Mouse (Mus musculus): ENCODE measurements at regions not wholly inside any gene's neighbourhood (a gene's known extent, or its start where the extent isn't known, plus 50 kb on each side); places are given as distances from the start of the nearest gene placed in this dataset.

DNA sequence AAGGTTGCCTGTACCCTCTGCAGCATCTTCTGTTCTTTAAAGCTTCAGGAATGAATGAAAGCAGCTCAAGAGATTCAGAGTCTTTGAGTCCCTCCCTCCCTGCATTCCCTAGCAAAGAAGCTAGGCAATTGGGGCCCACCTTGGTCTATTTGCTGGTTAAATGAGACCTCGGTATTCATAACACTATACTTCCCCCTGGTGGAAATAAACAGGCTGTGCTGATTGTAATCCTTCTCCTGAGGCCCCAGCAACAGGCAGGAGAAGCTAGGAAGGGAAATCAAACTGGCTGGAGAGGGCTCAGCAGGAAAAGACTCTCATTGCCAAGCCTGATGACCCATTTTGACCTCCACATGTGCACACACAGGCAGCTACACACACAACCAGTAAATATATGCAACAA lies 137.1 kb downstream of the Sh3bp4 start:
- ATAC-seq (ENCODE audit: low read depth) = no peak
- no peak overlapping the region for H3K4me3 ChIP-seq (replicated peaks)
- no peaks in the 10 kb centered on the region for H3K4me1 ChIP-seq (replicated peaks)
- no peak for DNase-seq
- H3K4me2 ChIP-seq = no peak overlapping the region
- no peak overlapping the region for H3K9ac ChIP-seq
- H3K36me3 ChIP-seq = no peaks in the 10 kb centered on the region
- no peak overlapping the region for H3K27ac ChIP-seq
- 10% methylated on average over 1 of the region's 1 CpGs for WGBS (ENCODE audit: insufficient replicate concordance)
- no peaks in the 10 kb centered on the region for H3K9me3 ChIP-seq (replicated peaks)
- H3K27me3 ChIP-seq = no peaks in the 10 kb centered on the region

DNA sequence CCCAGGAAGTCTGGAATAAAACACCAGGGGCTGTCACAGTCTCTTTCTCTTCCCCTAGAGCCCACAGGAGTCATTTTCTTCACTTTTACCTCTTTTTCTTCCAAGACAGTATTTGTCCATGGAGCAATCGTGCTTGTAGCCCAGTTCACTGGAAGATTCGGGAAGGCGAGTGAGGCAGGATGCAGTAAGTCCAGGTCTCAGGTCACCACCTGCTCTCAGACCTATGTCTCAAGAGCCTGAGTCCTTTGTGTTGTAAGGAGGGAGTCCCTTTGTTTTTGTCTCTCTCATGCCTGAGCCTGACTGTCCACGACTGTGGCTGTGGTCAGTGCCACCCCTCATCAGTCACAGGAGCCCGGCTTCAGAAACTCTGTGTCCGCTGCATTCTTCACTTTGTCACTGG lies 140.9 kb downstream of the Sh3bp4 start:
- Histone ChIP-seq H3K4me3 (replicated peaks) (no peak overlapping the region), H3K27me3 (no peaks in the 10 kb centered on the region), H3K9ac (no peak overlapping the region), H3K36me3 (no peaks in the 10 kb centered on the region), H3K27ac (no peak overlapping the region), H3K4me2 (no peak overlapping the region), H3K9me3 (replicated peaks) (0 out of 2 replicates have a peak, but pooled peaks cover 2% of the 10 kb centered on the region), H3K4me1 (replicated peaks) (no peaks in the 10 kb centered on the region)
- 71% methylated on average over 6 of the region's 6 CpGs for WGBS (ENCODE audit: insufficient replicate concordance)
- no peak for ATAC-seq (ENCODE audit: low read depth)
- no peak for DNase-seq

DNA sequence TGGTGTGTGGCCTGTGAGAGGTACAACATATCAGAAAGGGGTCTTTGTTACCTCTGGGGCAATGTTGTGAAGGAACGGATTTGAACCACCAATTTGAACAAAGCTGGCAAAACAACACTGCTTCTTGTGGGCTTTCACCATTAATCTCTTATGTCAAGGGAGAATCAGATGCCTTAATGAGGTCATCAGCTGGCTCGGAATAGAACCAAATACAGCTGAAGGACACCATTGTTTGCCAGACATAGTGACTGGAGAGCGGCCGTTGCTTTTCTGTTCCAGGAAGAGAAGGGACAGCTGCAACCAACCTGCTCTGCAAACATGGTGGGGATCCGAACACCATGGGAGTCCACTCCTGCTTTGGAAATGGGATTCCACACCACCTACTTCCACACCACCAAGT lies 158.2 kb downstream of the Sh3bp4 start:
- ATAC-seq (ENCODE audit: low read depth) = no peak
- Histone ChIP-seq H3K4me3 (replicated peaks) (no peak overlapping the region), H3K27me3 (no peaks in the 10 kb centered on the region), H3K9me3 (replicated peaks) (no peaks in the 10 kb centered on the region), H3K4me2 (no peak overlapping the region), H3K36me3 (no peaks in the 10 kb centered on the region), H3K27ac (no peak overlapping the region), H3K4me1 (replicated peaks) (no peaks in the 10 kb centered on the region), H3K9ac (no peak overlapping the region)
- DNase-seq = no peak
- 53% methylated on average over 5 of the region's 5 CpGs for WGBS (ENCODE audit: insufficient replicate concordance)

DNA sequence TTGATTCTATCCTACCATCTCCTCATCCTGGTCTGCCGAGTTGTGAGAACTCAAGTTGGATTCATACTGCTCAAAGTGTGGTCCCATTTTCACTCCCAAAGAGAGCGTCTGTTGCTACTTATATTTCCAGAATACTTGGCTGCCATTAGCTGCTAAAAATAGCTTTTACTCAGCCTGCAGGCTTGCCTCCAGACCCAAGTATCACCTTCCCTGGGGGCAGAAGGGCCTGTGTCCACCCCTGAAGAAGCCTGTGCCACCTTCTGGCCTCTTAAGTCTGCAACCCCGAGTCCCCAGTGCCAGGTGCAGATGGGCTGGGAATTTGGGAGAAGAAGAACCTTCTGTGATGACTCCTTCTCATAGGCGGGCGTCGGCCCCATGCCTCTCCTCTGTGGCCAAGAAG lies 161.5 kb downstream of the Sh3bp4 start:
- ATAC-seq (ENCODE audit: low read depth) (no peak), DNase-seq (no peak)
- Histone ChIP-seq H3K27me3 (no peaks in the 10 kb centered on the region), H3K9ac (no peak overlapping the region), H3K9me3 (replicated peaks) (no peaks in the 10 kb centered on the region), H3K27ac (no peak overlapping the region), H3K4me1 (replicated peaks) (no peaks in the 10 kb centered on the region), H3K4me2 (no peak overlapping the region), H3K4me3 (replicated peaks) (no peak overlapping the region), H3K36me3 (no peaks in the 10 kb centered on the region)
- WGBS (ENCODE audit: insufficient replicate concordance) = 65% methylated on average over 6 of the region's 6 CpGs

DNA sequence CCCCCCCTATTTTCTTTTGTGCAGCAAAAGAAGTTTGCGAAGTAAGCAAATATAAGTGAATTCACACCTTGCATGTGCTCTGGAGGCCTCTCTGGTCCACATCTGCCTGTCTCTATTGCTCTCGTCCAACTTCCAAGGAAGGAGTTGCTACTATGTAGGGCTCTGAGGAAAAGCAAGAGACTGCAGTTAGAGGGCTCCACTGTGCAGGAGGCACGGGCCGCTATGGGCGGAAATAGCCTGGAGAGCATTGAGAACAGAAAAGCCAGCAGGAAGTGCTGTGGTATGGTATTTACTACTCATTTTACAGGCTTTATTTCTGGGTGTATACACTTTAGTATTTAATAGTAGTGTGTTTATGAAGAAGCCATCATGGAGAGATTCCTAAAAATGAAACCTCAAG lies 162.2 kb downstream of the Sh3bp4 start:
- no peaks in the 10 kb centered on the region for H3K4me1 ChIP-seq (replicated peaks)
- DNase-seq (no peak), ATAC-seq (ENCODE audit: low read depth) (no peak)
- no peaks in the 10 kb centered on the region for H3K36me3 ChIP-seq
- no peak overlapping the region for H3K9ac ChIP-seq
- H3K9me3 ChIP-seq (replicated peaks) = no peaks in the 10 kb centered on the region
- H3K4me3 ChIP-seq (replicated peaks) = no peak overlapping the region
- H3K27ac ChIP-seq = no peak overlapping the region
- 49% methylated on average over 5 of the region's 5 CpGs for WGBS (ENCODE audit: insufficient replicate concordance)
- no peaks in the 10 kb centered on the region for H3K27me3 ChIP-seq
- no peak overlapping the region for H3K4me2 ChIP-seq

DNA sequence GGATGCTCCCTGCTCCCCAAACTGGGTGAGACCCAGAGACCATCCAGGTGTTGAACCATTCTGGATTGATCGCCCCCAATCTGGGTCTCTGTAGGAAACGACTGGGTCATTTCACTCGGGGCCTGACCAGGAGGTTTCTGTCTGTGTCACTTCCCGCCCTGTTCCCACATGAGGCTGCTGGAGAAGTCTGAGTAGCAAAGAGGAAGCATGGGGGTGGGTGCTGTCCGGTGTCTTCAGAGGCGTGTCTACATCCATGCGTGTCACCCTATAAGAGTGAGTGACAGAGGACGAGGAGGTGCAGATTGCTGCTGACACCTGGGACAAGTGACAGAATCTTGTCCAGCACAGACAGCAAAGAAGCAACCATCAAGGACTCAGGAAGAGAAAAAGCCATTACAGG lies 164.7 kb downstream of the Sh3bp4 start:
- H3K27ac ChIP-seq = no peak overlapping the region
- DNase-seq (no peak), ATAC-seq (ENCODE audit: low read depth) (no peak)
- no peaks in the 10 kb centered on the region for H3K36me3 ChIP-seq
- no peaks in the 10 kb centered on the region for H3K9me3 ChIP-seq (replicated peaks)
- H3K4me1 ChIP-seq (replicated peaks) = no peaks in the 10 kb centered on the region
- 26% methylated on average over 8 of the region's 8 CpGs for WGBS (ENCODE audit: insufficient replicate concordance)
- H3K9ac ChIP-seq = no peak overlapping the region
- no peak overlapping the region for H3K4me2 ChIP-seq
- no peak overlapping the region for H3K4me3 ChIP-seq (replicated peaks)
- no peaks in the 10 kb centered on the region for H3K27me3 ChIP-seq

DNA sequence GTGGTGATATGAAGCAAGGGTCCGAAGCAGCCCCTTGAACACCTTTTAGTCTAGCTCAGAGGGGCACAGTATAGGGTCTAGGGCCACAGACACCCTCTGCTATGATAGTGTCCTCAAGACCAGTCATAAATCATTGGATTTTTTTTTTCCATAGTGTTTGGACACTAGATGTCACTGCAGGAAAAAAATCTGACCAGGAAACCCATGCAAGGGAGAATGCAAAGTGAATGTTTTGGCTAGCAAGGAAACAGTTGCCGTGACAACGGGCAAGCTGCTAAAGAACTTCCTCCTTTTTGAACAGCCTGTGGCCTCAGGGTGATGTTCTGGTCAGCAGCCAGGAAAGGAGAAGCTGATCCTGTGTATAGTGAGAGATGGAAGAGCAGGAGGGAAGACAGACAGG lies 165.1 kb downstream of the Sh3bp4 start:
- Histone ChIP-seq H3K27me3 (no peaks in the 10 kb centered on the region), H3K4me3 (replicated peaks) (no peak overlapping the region), H3K36me3 (no peaks in the 10 kb centered on the region), H3K27ac (no peak overlapping the region), H3K4me1 (replicated peaks) (no peaks in the 10 kb centered on the region), H3K9ac (no peak overlapping the region), H3K4me2 (no peak overlapping the region), H3K9me3 (replicated peaks) (no peaks in the 10 kb centered on the region)
- DNase-seq (peak; percentile 3), ATAC-seq (ENCODE audit: low read depth) (no peak)
- 19% methylated on average over 3 of the region's 3 CpGs for WGBS (ENCODE audit: insufficient replicate concordance)

DNA sequence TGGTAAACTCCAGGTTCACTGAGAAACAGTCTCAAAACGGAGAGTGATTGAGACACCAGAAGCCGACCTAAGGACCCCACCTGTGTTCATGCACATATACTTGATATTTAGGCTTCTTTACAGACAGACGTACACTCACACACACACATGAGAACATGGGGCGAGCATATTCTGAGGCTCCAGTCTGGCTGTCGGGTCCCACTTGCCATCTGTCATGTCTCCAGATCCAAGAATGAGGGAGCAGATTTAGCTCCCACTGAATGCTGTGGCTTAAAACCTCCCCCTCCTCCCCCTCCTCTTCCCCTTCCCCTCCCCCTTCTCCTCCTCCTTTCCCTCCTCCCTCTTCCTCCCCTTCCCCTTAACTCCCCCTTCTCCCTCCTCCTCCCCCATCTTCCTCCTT lies 167.5 kb downstream of the Sh3bp4 start:
- no peak overlapping the region for H3K4me2 ChIP-seq
- H3K27ac ChIP-seq = no peak overlapping the region
- no peaks in the 10 kb centered on the region for H3K9me3 ChIP-seq (replicated peaks)
- H3K4me3 ChIP-seq (replicated peaks) = no peak overlapping the region
- DNase-seq = no peak
- no peaks in the 10 kb centered on the region for H3K36me3 ChIP-seq
- ATAC-seq (ENCODE audit: low read depth) = no peak
- H3K27me3 ChIP-seq = no peaks in the 10 kb centered on the region
- H3K4me1 ChIP-seq (replicated peaks) = no peaks in the 10 kb centered on the region
- 56% methylated on average over 5 of the region's 5 CpGs for WGBS (ENCODE audit: insufficient replicate concordance)
- no peak overlapping the region for H3K9ac ChIP-seq

DNA sequence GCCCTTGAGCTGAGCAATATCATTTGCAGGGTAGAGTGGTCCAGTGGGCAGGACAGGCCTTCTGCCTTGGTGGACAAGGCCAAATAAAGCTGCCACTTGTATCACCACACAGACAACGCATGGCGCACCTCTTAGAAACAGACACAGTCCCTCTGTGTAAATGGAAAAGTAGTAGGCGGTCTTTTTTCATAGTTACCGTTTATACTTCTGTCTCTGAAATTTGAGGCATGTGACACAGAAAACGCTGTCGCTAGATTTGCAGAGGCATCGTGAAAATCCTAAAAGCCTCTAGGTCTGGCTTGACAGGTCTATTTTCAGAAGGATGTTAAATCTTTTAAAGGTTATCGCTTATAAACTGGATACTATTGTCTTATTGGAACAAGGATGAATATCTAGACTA lies 174.4 kb downstream of the Sh3bp4 start:
- H3K4me1 ChIP-seq (replicated peaks) = no peaks in the 10 kb centered on the region
- 0 out of 2 replicates have a peak, but pooled peaks cover 4% of the 10 kb centered on the region for H3K9me3 ChIP-seq (replicated peaks)
- 79% methylated on average over 8 of the region's 8 CpGs for WGBS (ENCODE audit: insufficient replicate concordance)
- DNase-seq (no peak), ATAC-seq (ENCODE audit: low read depth) (no peak)
- no peak overlapping the region for H3K4me2 ChIP-seq
- no peak overlapping the region for H3K9ac ChIP-seq
- no peak overlapping the region for H3K4me3 ChIP-seq (replicated peaks)
- no peaks in the 10 kb centered on the region for H3K27me3 ChIP-seq
- no peaks in the 10 kb centered on the region for H3K36me3 ChIP-seq
- H3K27ac ChIP-seq = no peak overlapping the region

DNA sequence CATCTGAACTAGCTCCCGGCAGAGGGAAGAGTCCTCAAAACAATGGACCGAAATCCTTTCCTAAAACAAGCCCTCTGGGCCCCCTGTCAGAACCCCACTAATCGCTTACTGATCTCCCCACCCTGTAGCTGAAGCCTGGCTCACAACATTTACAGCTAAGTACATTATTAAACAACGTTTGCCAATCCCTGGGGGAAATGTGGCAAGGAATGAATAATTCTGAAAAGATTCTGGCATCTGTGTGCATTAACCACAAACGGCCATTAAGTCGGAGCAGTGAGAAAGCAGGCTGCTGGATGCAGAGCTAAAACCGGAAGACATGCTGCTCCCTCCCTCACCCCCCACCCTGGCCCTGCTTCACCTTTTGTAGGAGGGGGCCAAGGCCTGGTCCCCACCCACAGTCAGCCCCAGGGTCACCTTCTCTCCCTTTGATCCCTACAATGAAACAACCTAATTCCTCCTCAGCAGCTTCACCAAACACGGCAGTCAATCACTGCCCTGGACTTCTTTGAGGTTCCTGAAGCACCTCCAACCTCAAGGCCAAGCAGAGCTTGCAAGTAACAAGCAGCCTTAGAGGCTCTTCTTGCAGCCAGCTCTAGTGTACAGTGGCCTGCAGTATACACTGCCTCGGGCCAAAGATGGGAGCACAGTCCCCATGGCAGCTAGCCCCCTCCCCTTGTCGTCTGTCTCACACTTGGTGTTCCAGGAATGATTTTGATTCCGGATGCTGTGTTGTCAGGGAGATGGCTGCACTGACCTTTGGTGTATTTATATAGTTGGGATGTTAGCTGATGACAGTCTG lies 175.2 kb downstream of the Sh3bp4 start:
- Histone ChIP-seq H3K9ac (no peak overlapping the region), H3K36me3 (no peaks in the 10 kb centered on the region), H3K4me1 (replicated peaks) (no peaks in the 10 kb centered on the region), H3K9me3 (replicated peaks) (0 out of 2 replicates have a peak, but pooled peaks cover 4% of the 10 kb centered on the region), H3K27ac (no peak overlapping the region), H3K4me2 (no peak overlapping the region), H3K27me3 (no peaks in the 10 kb centered on the region), H3K4me3 (replicated peaks) (no peak overlapping the region)
- no peak for ATAC-seq (ENCODE audit: low read depth)
- no peak for DNase-seq
- WGBS (ENCODE audit: insufficient replicate concordance) = 48% methylated on average over 11 of the region's 11 CpGs

DNA sequence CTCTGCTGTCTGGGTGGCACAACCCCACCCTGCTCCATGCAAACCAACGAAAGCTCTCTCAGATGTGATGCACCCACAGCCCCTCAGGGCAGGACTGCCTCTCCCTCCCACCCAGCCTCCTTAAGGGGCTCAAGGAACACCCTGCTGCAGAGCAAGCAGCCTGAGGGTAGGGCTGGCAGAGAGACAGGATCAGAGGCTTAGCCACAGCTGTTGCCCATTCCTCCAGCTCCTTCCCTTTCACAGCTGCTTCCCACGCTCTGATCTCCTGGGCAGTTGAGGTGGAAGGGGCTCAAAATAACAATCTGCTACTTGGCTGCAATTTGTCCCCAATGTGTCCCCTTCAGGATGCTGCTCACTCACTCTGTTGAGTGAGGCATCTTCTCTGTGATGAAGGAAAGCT lies 181.5 kb downstream of the Sh3bp4 start:
- no peaks in the 10 kb centered on the region for H3K36me3 ChIP-seq
- H3K9ac ChIP-seq = no peak overlapping the region
- H3K4me3 ChIP-seq (replicated peaks) = no peak overlapping the region
- no peaks in the 10 kb centered on the region for H3K4me1 ChIP-seq (replicated peaks)
- no peak for DNase-seq
- H3K4me2 ChIP-seq = no peak overlapping the region
- H3K9me3 ChIP-seq (replicated peaks) = 0 out of 2 replicates have a peak, but pooled peaks cover 4% of the 10 kb centered on the region
- no peaks in the 10 kb centered on the region for H3K27me3 ChIP-seq
- 32% methylated on average over 2 of the region's 2 CpGs for WGBS (ENCODE audit: insufficient replicate concordance)
- H3K27ac ChIP-seq = no peak overlapping the region
- no peak for ATAC-seq (ENCODE audit: low read depth)

DNA sequence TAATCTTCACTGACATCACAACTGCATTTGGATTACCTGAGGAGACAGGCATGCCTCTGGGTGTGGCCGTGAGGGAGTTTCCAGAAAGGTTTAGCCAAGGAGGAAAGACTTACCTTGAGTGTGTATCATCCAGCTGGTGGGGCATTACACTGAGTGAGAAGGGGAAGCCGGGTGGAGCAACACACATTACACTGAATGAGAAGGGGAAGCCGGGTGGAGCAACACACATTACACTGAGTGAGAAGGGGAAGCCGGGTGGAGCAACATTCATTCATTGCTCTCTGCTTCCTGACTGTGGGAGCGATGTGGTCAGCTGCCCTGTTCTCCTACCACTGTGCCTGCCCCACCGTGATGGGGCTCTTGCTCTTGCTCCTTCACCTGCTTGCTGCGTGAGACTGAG lies 182.3 kb downstream of the Sh3bp4 start:
- Histone ChIP-seq H3K36me3 (no peaks in the 10 kb centered on the region), H3K27ac (no peak overlapping the region), H3K9ac (no peak overlapping the region), H3K4me3 (replicated peaks) (no peak overlapping the region), H3K27me3 (no peaks in the 10 kb centered on the region), H3K9me3 (replicated peaks) (0 out of 2 replicates have a peak, but pooled peaks cover 2% of the 10 kb centered on the region), H3K4me2 (no peak overlapping the region), H3K4me1 (replicated peaks) (no peaks in the 10 kb centered on the region)
- DNase-seq (no peak), ATAC-seq (ENCODE audit: low read depth) (no peak)
- 50% methylated on average over 7 of the region's 7 CpGs for WGBS (ENCODE audit: insufficient replicate concordance)

Data from liver, embryonic 13.5 days (tissue).